Comparison of ENCODE assay signal across 9 mouse cellular contexts in the genomic region with DNA sequence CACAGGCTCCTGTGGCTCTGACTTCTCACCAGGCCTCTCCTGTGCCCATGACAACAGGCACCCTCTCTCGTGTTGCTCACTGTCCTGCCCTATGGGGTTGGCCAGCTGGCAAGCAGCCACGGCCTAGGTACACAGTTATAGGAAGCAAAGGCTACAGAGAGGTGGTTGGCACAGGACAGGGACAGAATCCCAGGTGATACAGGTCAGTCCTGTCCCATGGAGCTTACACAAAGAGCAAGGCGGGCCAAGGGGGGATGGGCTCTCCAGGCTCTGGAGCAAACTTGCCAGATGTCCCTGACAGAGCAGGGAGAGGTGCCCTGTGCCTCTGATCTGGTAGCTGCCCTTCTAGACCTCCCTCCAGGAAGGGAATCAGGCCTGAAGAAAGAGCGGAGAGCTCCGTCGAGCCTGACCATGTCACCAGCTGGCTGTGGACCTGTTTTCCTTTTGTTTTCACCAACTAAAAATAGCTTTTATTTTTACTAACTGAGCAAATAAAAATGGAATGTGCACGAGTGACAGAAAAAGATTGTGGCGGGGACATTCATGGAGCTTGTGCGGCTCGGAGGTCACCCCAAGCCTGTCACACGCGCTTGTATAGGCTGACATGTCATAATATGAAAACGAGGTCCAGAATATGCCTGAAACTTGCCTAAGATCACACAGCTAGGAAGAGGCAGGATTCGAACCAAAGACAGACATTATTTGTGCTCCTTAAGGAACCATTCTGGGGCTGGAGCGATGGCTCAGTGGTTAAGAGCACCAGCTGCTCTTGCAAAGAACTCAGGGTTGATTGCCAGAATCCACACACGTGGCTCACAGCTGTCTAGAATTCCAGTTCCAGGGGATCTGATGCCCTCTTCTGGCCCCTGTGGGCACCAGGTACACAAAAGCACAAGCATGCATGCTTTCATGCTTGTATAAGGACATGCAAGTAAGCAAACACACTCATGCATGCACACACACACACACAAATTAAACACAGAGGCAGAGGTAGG. TPM values are rescaled to one million over a fixed set of nuclear protein-coding genes. Genes with fewer than 3 reads are reported as not detected.
DNase-seq lines count a peak whose midpoint lies in the region; ATAC-seq lines count a peak whose summit lies in the region.
"Had no signal": no experiment of that assay in that cellular context is flagged by ENCODE, and none has a peak within 500 bp of the region (broad histone marks: within the 10 kb centered on the region; RNA-seq: fewer than 3 reads in every experiment).

No protein-coding gene starts in this region.

- H3K9ac ChIP-seq in hindbrain, embryonic 14.5 days: no peak overlapping the region
- no peak overlapping the region for H3K9ac ChIP-seq in limb, embryonic 15.5 days
- H3K9ac ChIP-seq: neural tube, embryonic 12.5 days had no signal

- H3K27me3 ChIP-seq in hindbrain, embryonic 14.5 days (ENCODE audit: control insufficient read depth, insufficient read depth, low read length): no peaks in the 10 kb centered on the region
- no peaks in the 10 kb centered on the region for H3K27me3 ChIP-seq in limb, embryonic 15.5 days
- H3K27me3 ChIP-seq: neural tube, embryonic 12.5 days had no signal

- no peaks in the 10 kb centered on the region for H3K9me3 ChIP-seq in hindbrain, embryonic 14.5 days (ENCODE audit: control insufficient read depth, low read length)
- no peaks in the 10 kb centered on the region for H3K9me3 ChIP-seq in limb, embryonic 15.5 days
- H3K9me3 ChIP-seq: neural tube, embryonic 12.5 days had no signal

- H3K36me3 ChIP-seq in hindbrain, embryonic 14.5 days (replicated peaks; ENCODE audit: control insufficient read depth, insufficient read depth): peaks cover 8% of the 10 kb centered on the region
- peaks cover 14% of the 10 kb centered on the region for H3K36me3 ChIP-seq in limb, embryonic 15.5 days

- H3K4me1 ChIP-seq in hindbrain, embryonic 14.5 days (replicated peaks; ENCODE audit: control insufficient read depth, insufficient read depth, low read length): peaks cover 10% of the 10 kb centered on the region
- H3K4me1 ChIP-seq in limb, embryonic 15.5 days: peaks cover 22% of the 10 kb centered on the region

- peak; percentile 68 for DNase-seq in 3T3-L1 (ENCODE audit: low read depth, low spot score)
- DNase-seq in adrenal gland, postnatal 10 days: peak; percentile 66
- DNase-seq in fibroblast of lung, adult 2 months (ENCODE audit: low read depth): peak; percentile 59
- peak; percentile 42 for DNase-seq in hindbrain, embryonic 14.5 days (ENCODE audit: low spot score)
- DNase-seq in naive thymus-derived CD4-positive, alpha-beta T cell, adult 2 months (ENCODE audit: low read depth): peak; percentile 20
- DNase-seq in right cerebral cortex, postnatal 25 days: no peak

- H3K27ac ChIP-seq in hindbrain, embryonic 14.5 days: peak overlapping the region; percentile 26; the same call in 1 of the 2 replicates
- peak overlapping the region; percentile 30; the same call in 1 of the 2 replicates for H3K27ac ChIP-seq in limb, embryonic 15.5 days
- H3K27ac ChIP-seq: neural tube, embryonic 12.5 days had no signal

- no peak overlapping the region for H3K4me3 ChIP-seq in hindbrain, embryonic 14.5 days (replicated peaks; ENCODE audit: low read length)
- no peak overlapping the region for H3K4me3 ChIP-seq in limb, embryonic 15.5 days
- H3K4me3 ChIP-seq: neural tube, embryonic 12.5 days had no signal

- 68% methylated on average over 16 of the region's 16 CpGs for WGBS in hindbrain, embryonic 14.5 days
- WGBS in limb, embryonic 15.5 days: 57% methylated on average over 16 of the region's 16 CpGs

- 0 out of 2 replicates have a peak, but pooled peaks have one; percentile 19 for ATAC-seq in hindbrain, embryonic 14.5 days (ENCODE audit: low FRiP score)
- ATAC-seq in limb, embryonic 15.5 days (ENCODE audit: insufficient number of reproducible peaks, low FRiP score, low TSS enrichment, low read depth): no peak
- ATAC-seq in CD4-positive, CD25-positive, alpha-beta regulatory T cell, adult 4 months: no peak

- no peak overlapping the region for H3K4me2 ChIP-seq in hindbrain, embryonic 14.5 days (replicated peaks)
- H3K4me2 ChIP-seq in limb, embryonic 15.5 days: no peak overlapping the region
- H3K4me2 ChIP-seq: neural tube, embryonic 12.5 days had no signal

RNA-seq across cellular contexts. Expression of a gene that starts 48.1 kb away (rescaled TPM):
- 10 to 100 TPM; 17.5 to 25.7 TPM for total RNA-seq in adrenal gland, postnatal 10 days (2021)
- polyA plus RNA-seq in hindbrain, embryonic 14.5 days (2014; fragmentation: Nextera tagmentation; extraction: Ambion mirVana): 19.6 and 21.9 TPM in 2 replicates
- polyA plus RNA-seq in limb, embryonic 15.5 days (2015; fragmentation: Nextera tagmentation; extraction: Ambion mirVana): 22.4 and 23.0 TPM in 2 replicates
- under 1 TPM in 1 of 2 experiments, not detected in 1; 0.16 TPM for polyA plus RNA-seq in CD4-positive, CD25-positive, alpha-beta regulatory T cell, adult 4 months (2017; shearing (Covaris generic))

Comparison
In these comparisons a context has a peak if more than half of its experiments do, and no peak if none do; other contexts are left out.
1. RNA of a gene that starts 48.1 kb away (polyA plus RNA-seq): 22.4 to 23.0 TPM in limb, embryonic 15.5 days and 19.6 to 21.9 TPM in hindbrain, embryonic 14.5 days; 0.16 TPM in CD4-positive, CD25-positive, alpha-beta regulatory T cell, adult 4 months; every median in the first group is over 10 times any median in the second.